Mouse (Mus musculus) forebrain, embryonic 16.5 days (tissue): Measurements from ENCODE around the gene Tlk1. TPM values are rescaled to one million over a fixed set of nuclear protein-coding genes. Genes with fewer than 3 reads are reported as not detected.

ENCODE experiments used
- ATAC-seq: fragments of 200-750 bp; cut with Nextera tagmentation; 2 replicates; pipeline ENCODE4 v1.8.0; 2017; ENCODE audit warnings: mild to moderate bottlenecking, moderate library complexity
- H3K27ac ChIP-seq: fragments of 300-500 bp; sonication (generic); 2 replicates; pipeline ENCODE4 v1.5.1; 2014; ENCODE audit warnings: low read length, control low read depth
- H3K27me3 ChIP-seq: fragments of 300-500 bp; sonication (generic); replicated peaks from 2 replicates; pipeline ENCODE4 v1.6.1; 2014; ENCODE audit warnings: low read length; ENCODE audit not compliant: control insufficient read depth, insufficient read depth
- H3K36me3 ChIP-seq: fragments of 300-500 bp; sonication (generic); 2 replicates; pipeline ENCODE4 v1.6.1; 2014; ENCODE audit not compliant: control insufficient read depth, insufficient read depth
- H3K4me1 ChIP-seq: fragments of 300-500 bp; sonication (generic); replicated peaks from 2 replicates; pipeline ENCODE4 v1.6.1; 2014; ENCODE audit warnings: low read length; ENCODE audit not compliant: control insufficient read depth, insufficient read depth
- H3K4me2 ChIP-seq: fragments of 300-500 bp; sonication (generic); 2 replicates; pipeline ENCODE4 v1.6.1; 2014; ENCODE audit warnings: mild to moderate bottlenecking, low read length, control low read depth
- H3K4me3 ChIP-seq: fragments of 300-500 bp; sonication (generic); replicated peaks from 2 replicates; pipeline ENCODE4 v1.5.1; 2014; ENCODE audit warnings: mild to moderate bottlenecking, low read length, control low read depth
- H3K9ac ChIP-seq: fragments of 300-500 bp; sonication (generic); replicated peaks from 2 replicates; pipeline ENCODE4 v1.6.1; 2014; ENCODE audit warnings: low read depth, low read length, control low read depth
- H3K9me3 ChIP-seq: fragments of 300-500 bp; sonication (generic); 2 replicates; pipeline ENCODE4 v1.6.1; 2016; ENCODE audit warnings: low read length; ENCODE audit not compliant: control insufficient read depth
- WGBS: fragments of 180-500 bp; shearing (Covaris S2); extraction: QIAGEN DNeasy Blood & Tissue Kit; methylation state at CpG from one replicate; pipeline ENCODE4 v1.1.7; 2014; 5-methylcytosine and 5-hydroxymethylcytosine counted together
- polyA plus RNA-seq: library from polyadenylated mRNA; unstranded; fragments of >200 nt; fragmentation: Nextera tagmentation; extraction: Ambion mirVana; gene quantifications from 2 replicates; pipeline ENCODE4 v1.2.1, GENCODE M21; 2015

Gene Tlk1
- 19.1 and 20.5 TPM in 2 replicates for polyA plus RNA-seq

- no peaks in the 10 kb centered on the region for H3K9me3 ChIP-seq
- peak within 1 kb of the TSS; percentile 99 for H3K27ac ChIP-seq
- H3K4me3 ChIP-seq, result peak within 1 kb of the TSS; percentile 79
- H3K27me3 ChIP-seq, result no peaks in the 10 kb centered on the region
- WGBS, result under 1% methylated on average over 82 of the region's 118 CpGs
- peaks cover 9% of the 10 kb centered on the region; the same call in 1 of the 2 replicates for H3K4me1 ChIP-seq
- H3K4me2 ChIP-seq, result peak within 1 kb of the TSS; percentile 53
- H3K36me3 ChIP-seq, result no peaks in the 10 kb centered on the region
- H3K9ac ChIP-seq, result peak within 1 kb of the TSS; percentile 94
- ATAC-seq, result peak; percentile 87
These were observed at the start of gene Tlk1 for GRCm38 (mm10) chr2:70825371-70826051. Gene Tlk1, minus strand, starts transcription at chr2:70825728.

- 81% methylated on average over 4 of the region's 4 CpGs for WGBS
- no peak for ATAC-seq
- no peak overlapping the region for H3K4me2 ChIP-seq
- H3K4me1 ChIP-seq, result 0 out of 2 replicates have a peak, but pooled peaks cover 2% of the 10 kb centered on the region
- no peaks in the 10 kb centered on the region for H3K27me3 ChIP-seq
- no peak overlapping the region for H3K27ac ChIP-seq
- no peak overlapping the region for H3K4me3 ChIP-seq
- H3K9me3 ChIP-seq, result no peaks in the 10 kb centered on the region
- H3K9ac ChIP-seq, result no peak overlapping the region
- no peaks in the 10 kb centered on the region for H3K36me3 ChIP-seq
These were observed 49.6 kb upstream of the Tlk1 start for GRCm38 (mm10) chr2:70875129-70875528.

- no peak overlapping the region for H3K9ac ChIP-seq
- no peak overlapping the region for H3K4me2 ChIP-seq
- no peaks in the 10 kb centered on the region for H3K36me3 ChIP-seq
- no peak for ATAC-seq
- no peaks in the 10 kb centered on the region for H3K27me3 ChIP-seq
- 0 out of 2 replicates have a peak, but pooled peaks cover 2% of the 10 kb centered on the region for H3K4me1 ChIP-seq
- no peak overlapping the region for H3K27ac ChIP-seq
- H3K4me3 ChIP-seq, result no peak overlapping the region
- H3K9me3 ChIP-seq, result no peaks in the 10 kb centered on the region
- 80% methylated on average over 5 of the region's 5 CpGs for WGBS
These were observed 47.6 kb upstream of the Tlk1 start for GRCm38 (mm10) chr2:70873168-70873567.

- 59% methylated on average over 8 of the region's 8 CpGs for WGBS
- H3K9me3 ChIP-seq, result no peaks in the 10 kb centered on the region
- H3K27ac ChIP-seq, result no peak overlapping the region
- H3K27me3 ChIP-seq, result no peaks in the 10 kb centered on the region
- 0 out of 2 replicates have a peak, but pooled peaks cover 2% of the 10 kb centered on the region for H3K4me1 ChIP-seq
- H3K9ac ChIP-seq, result no peak overlapping the region
- H3K4me2 ChIP-seq, result no peak overlapping the region
- H3K36me3 ChIP-seq, result no peaks in the 10 kb centered on the region
- no peak for ATAC-seq
- no peak overlapping the region for H3K4me3 ChIP-seq
These were observed 46.0 kb upstream of the Tlk1 start for GRCm38 (mm10) chr2:70871466-70872022.

GRCm38 (mm10) chr2:70870819-70871218, 45.3 kb upstream of the Tlk1 start:
- WGBS, result 33% methylated on average over 6 of the region's 6 CpGs
- no peak for ATAC-seq
- no peak overlapping the region for H3K27ac ChIP-seq

GRCm38 (mm10) chr2:70869116-70869515, 43.6 kb upstream of the Tlk1 start:
- no peaks in the 10 kb centered on the region for H3K9me3 ChIP-seq
- H3K9ac ChIP-seq, result no peak overlapping the region
- no peak overlapping the region for H3K27ac ChIP-seq
- no peak overlapping the region for H3K4me2 ChIP-seq
- no peaks in the 10 kb centered on the region for H3K27me3 ChIP-seq
- H3K4me1 ChIP-seq, result 0 out of 2 replicates have a peak, but pooled peaks cover 2% of the 10 kb centered on the region
- no peak for ATAC-seq
- 82% methylated on average over 3 of the region's 3 CpGs for WGBS
- H3K4me3 ChIP-seq, result no peak overlapping the region
- no peaks in the 10 kb centered on the region for H3K36me3 ChIP-seq

More at GRCm38 (mm10) chr2:70870819-70871218, 45.3 kb upstream of the Tlk1 start:
- Histone ChIP-seq H3K4me1 (0 out of 2 replicates have a peak, but pooled peaks cover 2% of the 10 kb centered on the region), H3K9ac (no peak overlapping the region), H3K4me2 (no peak overlapping the region), H3K4me3 (no peak overlapping the region), H3K36me3 (no peaks in the 10 kb centered on the region), H3K9me3 (no peaks in the 10 kb centered on the region), H3K27me3 (no peaks in the 10 kb centered on the region)

- H3K9me3 ChIP-seq, result no peaks in the 10 kb centered on the region
- H3K36me3 ChIP-seq, result no peaks in the 10 kb centered on the region
- H3K27me3 ChIP-seq, result no peaks in the 10 kb centered on the region
- H3K4me1 ChIP-seq, result 0 out of 2 replicates have a peak, but pooled peaks cover 2% of the 10 kb centered on the region
- 89% methylated on average over 3 of the region's 3 CpGs for WGBS
- H3K4me3 ChIP-seq, result no peak overlapping the region
- no peak for ATAC-seq
- no peak overlapping the region for H3K9ac ChIP-seq
- H3K27ac ChIP-seq, result no peak overlapping the region
- H3K4me2 ChIP-seq, result no peak overlapping the region
These were observed 41.7 kb upstream of the Tlk1 start for GRCm38 (mm10) chr2:70867231-70867630.

GRCm38 (mm10) chr2:70862881-70863280, 37.4 kb upstream of the Tlk1 start:
- no peak overlapping the region for H3K27ac ChIP-seq
- no peak overlapping the region for H3K4me2 ChIP-seq
- no peaks in the 10 kb centered on the region for H3K36me3 ChIP-seq
- H3K4me1 ChIP-seq, result no peaks in the 10 kb centered on the region
- no peak for ATAC-seq
- H3K9ac ChIP-seq, result no peak overlapping the region
- H3K27me3 ChIP-seq, result no peaks in the 10 kb centered on the region
- 87% methylated on average over 5 of the region's 5 CpGs for WGBS
- no peaks in the 10 kb centered on the region for H3K9me3 ChIP-seq
- no peak overlapping the region for H3K4me3 ChIP-seq

GRCm38 (mm10) chr2:70859740-70860139, 34.2 kb upstream of the Tlk1 start:
- Histone ChIP-seq H3K4me3 (no peak overlapping the region), H3K4me2 (no peak overlapping the region), H3K9me3 (no peaks in the 10 kb centered on the region), H3K4me1 (no peaks in the 10 kb centered on the region), H3K36me3 (no peaks in the 10 kb centered on the region), H3K27me3 (no peaks in the 10 kb centered on the region), H3K27ac (no peak overlapping the region), H3K9ac (no peak overlapping the region)
- 95% methylated on average over 4 of the region's 4 CpGs for WGBS
- ATAC-seq, result no peak
